Mouse (Mus musculus) liver, adult 2 months (tissue): ENCODE measurements around the gene Iqck. TPM values are rescaled to one million over a fixed set of nuclear protein-coding genes. Genes with fewer than 3 reads are reported as not detected.
A peak's percentile ranks its signal among the peaks of the same experiment; 100 is the strongest.

Experiments
- DNase-seq: peaks from one replicate; pipeline ENCODE4 v3.0.0-alpha.2; 2011; ENCODE audit warnings: low read depth, low spot score; ENCODE audit errors: extremely low read depth
- H3K27ac ChIP-seq: fragments of 200-500 bp; replicated peaks from 2 replicates; pipeline ENCODE4 v1.5.1; 2012; ENCODE audit warnings: low read depth, mild to moderate bottlenecking, control low read depth, inconsistent platforms, low read length; ENCODE audit not compliant: insufficient read depth
- H3K27me3 ChIP-seq: fragments of 200-500 bp; 2 replicates; pipeline ENCODE4 v1.6.1; 2012; ENCODE audit warnings: mild to moderate bottlenecking, moderate library complexity, low read length, inconsistent platforms; ENCODE audit not compliant: control insufficient read depth, insufficient read depth
- H3K36me3 ChIP-seq: fragments of 200-500 bp; 2 replicates; pipeline ENCODE4 v1.6.1; 2012; ENCODE audit warnings: low read length, inconsistent platforms; ENCODE audit not compliant: control insufficient read depth, insufficient read depth
- H3K4me1 ChIP-seq: fragments of 200-500 bp; 2 replicates; pipeline ENCODE4 v1.6.1; 2011; ENCODE audit warnings: low read length; ENCODE audit not compliant: control insufficient read depth, insufficient read depth
- H3K4me3 ChIP-seq: fragments of 200-500 bp; 2 replicates; pipeline ENCODE4 v1.5.1; 2011; ENCODE audit warnings: low read depth, mild to moderate bottlenecking, control low read depth, low read length, moderate library complexity; ENCODE audit not compliant: insufficient read depth
- H3K79me2 ChIP-seq: fragments of 200-500 bp; 2 replicates; pipeline ENCODE4 v1.6.1; 2012; ENCODE audit warnings: inconsistent platforms, mild to moderate bottlenecking, low read length, moderate library complexity; ENCODE audit not compliant: control insufficient read depth, insufficient read depth
- H3K9ac ChIP-seq: fragments of 200-500 bp; 2 replicates; pipeline ENCODE4 v1.6.1; 2012; ENCODE audit warnings: low read depth, mild to moderate bottlenecking, control low read depth, inconsistent platforms, low read length
- CTCF ChIP-seq: fragments of 200-500 bp; IDR thresholded peaks from 2 replicates; pipeline ENCODE4 v1.5.1; 2011; ENCODE audit warnings: low read depth, low read length, control low read depth
- POLR2A ChIP-seq: fragments of 200-500 bp; IDR thresholded peaks from 2 replicates; pipeline ENCODE4 v1.6.1; 2011; ENCODE audit warnings: low read length, control low read depth; ENCODE audit not compliant: insufficient read depth; ENCODE audit errors: extremely low read depth
- WGBS: fragments of 180-500 bp; shearing (Covaris S2); methylation state at CpG from one replicate; pipeline ENCODE4 v1.1.7; 2018; 5-methylcytosine and 5-hydroxymethylcytosine counted together
- polyA plus RNA-seq: library from polyadenylated mRNA; depleted of rRNA; stranded (reverse); fragments of >200 nt; gene quantifications from 2 replicates; pipeline ENCODE4 v1.2.3, GENCODE M21; 2012
- total RNA-seq: library from RNA; depleted of rRNA; stranded (reverse); fragments of >200 nt; gene quantifications from 2 replicates; pipeline ENCODE4 v1.2.3, GENCODE M21; 2014

Iqck gene
- total and polyA plus RNA-seq, 2 experiments, result 0.07 to 0.09 TPM

DNA sequence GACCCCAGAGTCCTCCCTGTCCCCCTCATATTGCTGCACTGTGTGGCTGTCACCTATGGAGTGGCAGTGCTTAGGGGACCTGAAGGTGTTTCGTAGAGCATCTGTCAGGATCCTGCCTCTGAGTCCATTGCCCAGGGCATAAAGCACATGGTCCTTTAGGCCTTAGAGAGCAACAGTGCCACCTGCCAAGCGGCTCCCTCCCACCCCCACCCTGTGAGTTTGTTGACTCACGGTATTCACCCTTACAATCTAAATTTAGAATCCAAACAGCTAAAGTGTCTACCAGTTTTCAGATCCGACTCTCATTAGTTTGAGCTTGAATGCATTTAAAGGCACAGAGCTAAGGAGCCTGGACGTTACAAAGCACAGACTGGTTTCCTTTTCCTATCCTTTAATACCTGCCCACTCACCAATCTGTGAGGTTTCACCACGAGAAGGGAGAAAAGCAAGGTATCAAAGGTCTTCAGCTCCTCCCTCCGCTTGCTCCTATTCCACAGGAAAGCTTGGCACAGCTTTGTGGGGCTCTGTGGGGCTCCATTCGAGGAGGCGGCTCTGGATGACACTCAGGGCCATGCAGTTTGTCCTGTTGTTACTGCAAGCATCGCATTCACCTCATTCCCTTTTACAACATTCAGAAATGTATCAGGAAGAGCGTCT is 98.2 kb downstream of the Iqck start:
- 49% methylated on average over 11 of the region's 11 CpGs for WGBS
- Histone ChIP-seq H3K27ac (no peak overlapping the region), H3K9ac (no peak overlapping the region)

DNA sequence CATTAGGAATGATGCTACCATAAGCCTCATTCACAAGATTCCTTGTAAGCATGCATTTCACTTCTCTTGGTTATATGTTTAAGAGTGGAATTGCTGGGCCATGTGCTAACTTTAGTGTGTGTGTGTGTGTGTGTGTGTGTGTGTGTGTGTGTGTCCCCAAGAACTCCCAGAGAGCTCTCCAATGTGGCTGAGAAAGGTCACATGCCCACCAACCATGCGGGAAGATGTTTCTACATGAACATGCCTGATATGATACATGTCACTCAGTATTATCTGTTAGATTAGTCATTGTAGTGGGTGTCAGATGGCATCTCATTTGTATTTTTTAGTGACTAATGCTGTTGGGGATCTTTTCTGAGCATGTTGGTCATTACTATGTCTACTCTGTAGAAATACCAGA is 99.4 kb downstream of the Iqck start:
- Histone ChIP-seq H3K4me3 (no peak overlapping the region), H3K27me3 (no peaks in the 10 kb centered on the region), H3K79me2 (no peaks in the 10 kb centered on the region), H3K36me3 (no peaks in the 10 kb centered on the region), H3K4me1 (no peaks in the 10 kb centered on the region), H3K9ac (no peak overlapping the region), H3K27ac (no peak overlapping the region)
- DNase-seq, result no peak
- no peak for TF ChIP-seq CTCF
- TF ChIP-seq POLR2A, result no peak
- WGBS, result 97% methylated on average over 1 of the region's 1 CpGs

More for the DNA sequence above, 98.2 kb downstream of the Iqck start:
- H3K79me2 ChIP-seq, result no peaks in the 10 kb centered on the region
- no peak overlapping the region for H3K4me3 ChIP-seq
- TF ChIP-seq POLR2A (no peak), CTCF (no peak)
- no peaks in the 10 kb centered on the region for H3K36me3 ChIP-seq
- DNase-seq, result peak; percentile 19
- no peaks in the 10 kb centered on the region for H3K4me1 ChIP-seq
- H3K27me3 ChIP-seq, result no peaks in the 10 kb centered on the region

DNA sequence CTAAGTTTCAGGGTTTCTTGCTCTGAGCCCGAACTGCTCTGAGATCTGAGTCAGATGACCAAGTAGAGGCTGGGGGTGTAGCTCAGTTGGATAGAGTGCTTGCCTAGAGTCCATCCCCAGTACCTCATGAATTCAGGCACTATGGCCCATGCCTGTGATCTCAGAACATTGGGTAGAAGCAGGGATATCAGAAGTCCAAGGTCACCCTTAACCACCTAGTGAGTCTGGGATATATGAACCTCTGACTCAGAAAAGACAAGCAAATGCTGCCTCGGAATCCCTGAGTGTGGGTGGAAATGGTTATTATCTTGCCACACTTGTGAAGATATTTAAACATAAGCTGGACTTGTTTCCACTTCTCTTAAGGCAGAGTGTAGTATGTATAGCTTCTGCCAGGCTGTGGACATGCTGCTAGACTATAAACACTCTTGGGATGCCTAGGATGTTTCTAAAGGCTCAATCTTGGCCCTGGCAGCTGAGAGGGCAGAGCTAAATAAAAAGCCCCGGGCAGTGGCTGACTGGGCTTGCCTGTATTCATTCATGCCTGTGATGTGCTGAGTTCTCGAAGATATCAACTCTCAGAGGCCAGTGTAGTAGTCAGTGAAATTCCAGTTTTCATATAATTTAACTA is 101.2 kb downstream of the Iqck start:
- Histone ChIP-seq H3K36me3 (no peaks in the 10 kb centered on the region), H3K27ac (no peak overlapping the region), H3K27me3 (no peaks in the 10 kb centered on the region), H3K4me1 (no peaks in the 10 kb centered on the region), H3K79me2 (no peaks in the 10 kb centered on the region), H3K9ac (no peak overlapping the region), H3K4me3 (no peak overlapping the region)
- TF ChIP-seq POLR2A (no peak), CTCF (no peak)
- no peak for DNase-seq
- WGBS, result 78% methylated on average over 4 of the region's 4 CpGs

DNA sequence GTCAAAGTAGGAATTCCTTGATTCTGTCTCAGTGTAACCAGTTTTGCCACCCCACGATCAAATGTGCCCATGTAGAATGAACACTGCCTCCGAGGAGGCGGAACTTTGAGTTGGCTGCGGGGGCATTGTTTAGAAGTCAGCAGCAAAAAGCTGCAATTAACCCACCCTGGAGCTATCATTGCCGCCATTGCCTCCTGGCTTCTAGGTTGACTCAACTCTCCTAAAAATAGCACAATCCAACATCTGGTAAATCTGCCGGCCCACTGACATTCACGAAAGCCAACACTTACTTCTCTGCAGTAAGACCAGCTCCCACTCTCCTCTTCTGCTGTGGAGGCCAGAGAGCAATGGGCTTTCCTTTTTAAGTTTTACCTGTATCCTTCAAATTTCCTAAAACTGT is 103.7 kb downstream of the Iqck start:
- Histone ChIP-seq H3K79me2 (no peaks in the 10 kb centered on the region), H3K4me3 (no peak overlapping the region), H3K4me1 (no peaks in the 10 kb centered on the region), H3K27ac (no peak overlapping the region), H3K27me3 (no peaks in the 10 kb centered on the region), H3K36me3 (no peaks in the 10 kb centered on the region), H3K9ac (no peak overlapping the region)
- TF ChIP-seq CTCF (no peak), POLR2A (no peak)
- DNase-seq, result no peak
- 85% methylated on average over 7 of the region's 7 CpGs for WGBS

DNA sequence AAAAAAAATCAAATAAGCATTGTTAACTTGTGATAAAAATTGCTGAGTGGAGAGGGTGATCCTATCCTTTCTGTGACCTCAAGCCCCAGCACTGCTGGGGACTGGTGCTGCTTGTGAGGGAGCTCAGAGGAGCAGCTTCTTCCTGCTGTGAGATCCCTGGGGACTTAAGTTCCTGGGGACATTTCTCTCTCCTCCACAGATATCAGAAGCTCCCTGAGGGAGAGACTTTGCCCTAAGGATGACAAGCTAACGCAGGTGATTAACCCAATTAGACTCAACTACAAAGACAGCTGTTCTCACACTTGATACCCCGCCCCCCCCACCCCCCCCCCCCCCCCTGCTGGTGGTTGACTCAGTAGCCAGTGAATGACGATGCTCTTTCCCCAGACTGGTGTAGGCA is 109.2 kb downstream of the Iqck start:
- no peaks in the 10 kb centered on the region for H3K27me3 ChIP-seq
- WGBS, result 14% methylated on average over 3 of the region's 3 CpGs
- no peak for DNase-seq
- no peak overlapping the region for H3K9ac ChIP-seq
- no peaks in the 10 kb centered on the region for H3K4me1 ChIP-seq
- H3K79me2 ChIP-seq, result no peaks in the 10 kb centered on the region
- TF ChIP-seq CTCF (no peak), POLR2A (no peak)
- no peaks in the 10 kb centered on the region for H3K36me3 ChIP-seq
- H3K27ac ChIP-seq, result no peak overlapping the region
- H3K4me3 ChIP-seq, result no peak overlapping the region

DNA sequence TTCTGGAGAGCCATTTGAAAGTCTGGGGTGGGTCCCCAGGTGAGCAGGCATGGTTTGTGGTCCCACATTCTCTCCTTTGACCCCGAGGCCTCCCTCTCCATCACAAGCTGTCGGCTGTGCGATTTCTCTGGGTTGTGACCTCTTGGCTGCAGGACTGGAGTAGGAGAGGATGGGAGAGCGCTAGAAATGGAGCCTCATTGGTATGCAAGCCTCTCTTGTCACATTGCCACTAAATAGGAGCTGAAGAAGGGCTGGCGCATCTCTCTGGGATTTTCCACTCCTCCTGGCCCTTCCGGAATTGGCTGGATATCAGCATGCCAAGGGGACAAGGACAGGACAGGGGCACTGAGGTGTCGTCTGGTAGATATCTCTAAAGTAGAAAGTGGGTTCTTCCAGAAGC is 109.6 kb downstream of the Iqck start:
- TF ChIP-seq POLR2A (no peak), CTCF (no peak)
- no peak overlapping the region for H3K4me3 ChIP-seq
- H3K27ac ChIP-seq, result no peak overlapping the region
- no peaks in the 10 kb centered on the region for H3K36me3 ChIP-seq
- WGBS, result 35% methylated on average over 7 of the region's 7 CpGs
- H3K79me2 ChIP-seq, result no peaks in the 10 kb centered on the region
- H3K27me3 ChIP-seq, result no peaks in the 10 kb centered on the region
- H3K4me1 ChIP-seq, result no peaks in the 10 kb centered on the region
- no peak for DNase-seq
- no peak overlapping the region for H3K9ac ChIP-seq
